Mouse (Mus musculus) cerebellum, adult 2 months (tissue): ENCODE data around the gene Asprv1.

Experiments used
- CTCF ChIP-seq: fragments of 200-500 bp; IDR thresholded peaks from 2 replicates; pipeline ENCODE4 v1.5.1; 2011; ENCODE audit warnings: low read depth, mild to moderate bottlenecking, control low read depth, low read length, moderate library complexity, borderline replicate concordance; ENCODE audit not compliant: insufficient read depth
- POLR2A ChIP-seq: fragments of 200-500 bp; IDR thresholded peaks from 2 replicates; pipeline ENCODE4 v1.6.1; 2011; ENCODE audit warnings: low read length, control low read depth, borderline replicate concordance; ENCODE audit not compliant: insufficient read depth

DNA sequence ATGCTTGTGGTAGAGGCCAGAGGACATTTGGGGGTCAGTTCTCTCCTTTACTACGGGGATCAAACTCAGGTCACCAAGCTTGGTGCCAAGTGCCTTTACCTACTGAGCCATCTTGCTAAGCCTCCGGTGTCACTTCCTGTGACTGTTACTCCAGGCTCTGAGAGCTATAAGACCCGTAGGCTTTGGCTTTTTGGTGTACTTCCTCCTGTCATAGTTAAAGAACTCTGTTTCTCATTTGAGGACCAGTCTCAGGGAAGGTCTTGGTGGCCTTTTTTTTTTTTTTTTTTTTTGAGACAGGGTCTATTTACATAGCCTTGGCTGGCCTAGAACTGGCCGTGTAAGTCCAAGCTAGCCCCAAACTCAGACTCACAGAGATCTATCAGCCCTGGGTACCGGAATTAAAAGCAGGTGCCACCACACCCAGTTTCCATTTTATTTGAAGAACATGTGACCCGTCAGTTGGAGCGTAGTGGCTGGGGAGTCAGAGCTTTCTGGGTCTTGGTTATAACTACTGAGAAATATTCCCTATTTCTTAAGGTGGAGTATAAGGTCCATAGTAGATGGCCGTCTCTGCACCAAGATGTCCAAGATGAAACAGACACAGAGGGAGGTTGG is 44.3 kb upstream of the Asprv1 start:
- TF ChIP-seq CTCF (no peak), POLR2A (no peak)
